In genomic region chr9:43461131-43461530, GRCm38 (mm10) we compare ENCODE assay signal across 23 mouse cellular contexts.
DNase-seq lines count a peak whose midpoint lies in the region; ATAC-seq and TF ChIP-seq lines count a peak whose summit lies in the region.
"Had no signal": no experiment of that assay in that cellular context is flagged by ENCODE, and none has a peak within 500 bp of the region (broad histone marks: within the 10 kb centered on the region; RNA-seq: fewer than 3 reads in every experiment).

No protein-coding gene starts in this region.

- DNase-seq in kidney, adult 2 months: peak; percentile 91
- peak; percentile 26 for DNase-seq in kidney, postnatal 10 days
- no peak for DNase-seq in layer of hippocampus, adult 9-11 months
- no peak for DNase-seq in forebrain, postnatal 0 days
- DNase-seq: adrenal gland, postnatal 14 days; cerebellum, adult 9-10 months; heart, postnatal 36 days; lung, adult 18-20 months; lung, postnatal 10 days; thymus, adult 2 months; thymus, postnatal 4 days had no signal

- H3K4me3 ChIP-seq in kidney, adult 2 months (ENCODE audit: insufficient read depth, low read depth, low read length): no peak overlapping the region
- H3K4me3 ChIP-seq in kidney, embryonic 14.5 days (ENCODE audit: low read length): no peak overlapping the region
- no peak overlapping the region for H3K4me3 ChIP-seq in intestine, embryonic 16.5 days (ENCODE audit: low read length)
- no peak overlapping the region for H3K4me3 ChIP-seq in stomach, embryonic 14.5 days (ENCODE audit: low read depth, low read length)
- H3K4me3 ChIP-seq in forebrain, postnatal 0 days (ENCODE audit: low read depth, low read length): no peak overlapping the region
- H3K4me3 ChIP-seq: embryonic facial prominence, embryonic 15.5 days; heart, embryonic 15.5 days; hindbrain, embryonic 13.5 days; limb, embryonic 12.5 days; midbrain, embryonic 12.5 days had no signal

- H3K9ac ChIP-seq in kidney, embryonic 14.5 days (ENCODE audit: low read depth, low read length): no peak overlapping the region
- no peak overlapping the region for H3K9ac ChIP-seq in intestine, embryonic 16.5 days (ENCODE audit: low read depth, low read length)
- no peak overlapping the region for H3K9ac ChIP-seq in stomach, embryonic 14.5 days (replicated peaks; ENCODE audit: low read depth, low read length)
- H3K9ac ChIP-seq in forebrain, postnatal 0 days: no peak overlapping the region
- H3K9ac ChIP-seq: embryonic facial prominence, embryonic 15.5 days; heart, embryonic 15.5 days; hindbrain, embryonic 13.5 days; limb, embryonic 12.5 days; midbrain, embryonic 12.5 days had no signal

- peak overlapping the region; percentile 26; the same call in 1 of the 2 replicates for H3K27ac ChIP-seq in kidney, adult 2 months (ENCODE audit: insufficient read depth, low read depth, low read length)
- no peak overlapping the region for H3K27ac ChIP-seq in kidney, embryonic 14.5 days (ENCODE audit: low read depth, low read length)
- H3K27ac ChIP-seq in intestine, embryonic 16.5 days (ENCODE audit: low read length): no peak overlapping the region
- H3K27ac ChIP-seq in stomach, embryonic 14.5 days (ENCODE audit: low read length): no peak overlapping the region
- H3K27ac ChIP-seq in forebrain, postnatal 0 days (ENCODE audit: low read depth, low read length): no peak overlapping the region
- H3K27ac ChIP-seq: embryonic facial prominence, embryonic 15.5 days; heart, embryonic 15.5 days; hindbrain, embryonic 13.5 days; limb, embryonic 12.5 days; midbrain, embryonic 12.5 days had no signal

- H3K27me3 ChIP-seq in kidney, adult 2 months (replicated peaks; ENCODE audit: control insufficient read depth, insufficient read depth, low read length): no peaks in the 10 kb centered on the region
- peaks cover 3% of the 10 kb centered on the region; the same call in 1 of the 2 replicates for H3K27me3 ChIP-seq in kidney, embryonic 14.5 days (ENCODE audit: control insufficient read depth, insufficient read depth, low read length)
- no peaks in the 10 kb centered on the region for H3K27me3 ChIP-seq in intestine, embryonic 16.5 days (replicated peaks; ENCODE audit: control insufficient read depth, insufficient read depth, low read length)
- no peaks in the 10 kb centered on the region for H3K27me3 ChIP-seq in stomach, embryonic 14.5 days (ENCODE audit: control insufficient read depth, insufficient read depth, low read length)
- no peaks in the 10 kb centered on the region for H3K27me3 ChIP-seq in forebrain, postnatal 0 days (ENCODE audit: insufficient read depth, low read length)
- H3K27me3 ChIP-seq: embryonic facial prominence, embryonic 15.5 days had no signal

- no peak for TF ChIP-seq CTCF in kidney, adult 2 months (conservative IDR thresholded peaks at IDR 0.05; ENCODE audit: insufficient read depth, insufficient read length, low read depth, low read length)
- no peak for TF ChIP-seq CTCF in forebrain, postnatal 0 days (IDR thresholded peaks at IDR 0.05; ENCODE audit: low read depth)

- no peaks in the 10 kb centered on the region for H3K9me3 ChIP-seq in kidney, embryonic 14.5 days (ENCODE audit: control insufficient read depth, low read length)
- H3K9me3 ChIP-seq in intestine, embryonic 16.5 days (ENCODE audit: control insufficient read depth, low read length): no peaks in the 10 kb centered on the region
- no peaks in the 10 kb centered on the region for H3K9me3 ChIP-seq in stomach, embryonic 14.5 days (ENCODE audit: control insufficient read depth, low read depth, low read length)
- no peaks in the 10 kb centered on the region for H3K9me3 ChIP-seq in forebrain, postnatal 0 days (ENCODE audit: low read length)
- H3K9me3 ChIP-seq: embryonic facial prominence, embryonic 15.5 days; heart, embryonic 15.5 days; hindbrain, embryonic 13.5 days; limb, embryonic 12.5 days; midbrain, embryonic 12.5 days had no signal

- 40% methylated on average over 2 of the region's 2 CpGs for WGBS in kidney, adult 2 months
- WGBS in kidney, embryonic 14.5 days: 70% methylated on average over 2 of the region's 2 CpGs
- WGBS in intestine, embryonic 16.5 days: 46% methylated on average over 2 of the region's 2 CpGs
- WGBS in stomach, embryonic 14.5 days: 47% methylated on average over 2 of the region's 2 CpGs
- 63% methylated on average over 2 of the region's 2 CpGs for WGBS in forebrain, postnatal 0 days

- H3K36me3 ChIP-seq in kidney, adult 2 months (ENCODE audit: control insufficient read depth, insufficient read depth, low read length): no peaks in the 10 kb centered on the region
- H3K36me3 ChIP-seq in kidney, embryonic 14.5 days (ENCODE audit: control insufficient read depth, insufficient read depth, low read length): no peaks in the 10 kb centered on the region
- no peaks in the 10 kb centered on the region for H3K36me3 ChIP-seq in intestine, embryonic 16.5 days (ENCODE audit: control insufficient read depth, insufficient read depth, low read length)
- no peaks in the 10 kb centered on the region for H3K36me3 ChIP-seq in stomach, embryonic 14.5 days (ENCODE audit: control insufficient read depth, insufficient read depth, low read length)
- H3K36me3 ChIP-seq in forebrain, postnatal 0 days (ENCODE audit: insufficient read depth): no peaks in the 10 kb centered on the region
- H3K36me3 ChIP-seq: embryonic facial prominence, embryonic 15.5 days; heart, embryonic 15.5 days; hindbrain, embryonic 13.5 days; limb, embryonic 12.5 days; midbrain, embryonic 12.5 days had no signal

- no peak overlapping the region for H3K4me2 ChIP-seq in kidney, embryonic 14.5 days (replicated peaks; ENCODE audit: low read depth, low read length)
- no peak overlapping the region for H3K4me2 ChIP-seq in intestine, embryonic 16.5 days (ENCODE audit: low read depth, low read length)
- no peak overlapping the region for H3K4me2 ChIP-seq in stomach, embryonic 14.5 days (replicated peaks; ENCODE audit: low read depth, low read length)
- H3K4me2 ChIP-seq in forebrain, postnatal 0 days (ENCODE audit: low read depth): no peak overlapping the region
- H3K4me2 ChIP-seq: embryonic facial prominence, embryonic 15.5 days; heart, embryonic 15.5 days; hindbrain, embryonic 13.5 days; limb, embryonic 12.5 days; midbrain, embryonic 12.5 days had no signal

- ATAC-seq in kidney, embryonic 14.5 days (ENCODE audit: low FRiP score, low TSS enrichment): no peak
- ATAC-seq in intestine, embryonic 16.5 days: peak; percentile 71; the same call in 1 of the 2 replicates
- ATAC-seq in stomach, embryonic 14.5 days (ENCODE audit: insufficient number of reproducible peaks, insufficient read depth, low FRiP score, low read depth): peak; percentile 57; the same call in 1 of the 2 replicates
- ATAC-seq in forebrain, postnatal 0 days: no peak
- ATAC-seq in frontal cortex, adult (ENCODE audit: low TSS enrichment): no peak
- ATAC-seq: CD4-positive, CD25-positive, alpha-beta regulatory T cell, adult 4 months; forebrain, embryonic 16.5 days; inflammation-experienced regulatory T-cells, adult 6 months had no signal

- peaks cover 29% of the 10 kb centered on the region for H3K4me1 ChIP-seq in kidney, adult 2 months (ENCODE audit: control insufficient read depth, insufficient read depth, low read length)
- H3K4me1 ChIP-seq in kidney, embryonic 14.5 days (ENCODE audit: control insufficient read depth, insufficient read depth, low read length): no peaks in the 10 kb centered on the region
- H3K4me1 ChIP-seq in intestine, embryonic 16.5 days (ENCODE audit: control insufficient read depth, insufficient read depth, low read length): 0 out of 2 replicates have a peak, but pooled peaks cover 2% of the 10 kb centered on the region
- H3K4me1 ChIP-seq in stomach, embryonic 14.5 days (ENCODE audit: control insufficient read depth, insufficient read depth, low read length): no peaks in the 10 kb centered on the region
- H3K4me1 ChIP-seq in forebrain, postnatal 0 days (ENCODE audit: insufficient read depth): no peaks in the 10 kb centered on the region
- H3K4me1 ChIP-seq: heart, embryonic 15.5 days; limb, embryonic 12.5 days had no signal

- TF ChIP-seq POLR2A in kidney, adult 2 months (IDR thresholded peaks at IDR 0.05; ENCODE audit: low read depth, low read length): no peak

Comparison
In these comparisons a context has a peak if more than half of its experiments do, and no peak if none do; other contexts are left out.
1. DNase-seq: peak in kidney, adult 2 months (single experiment) and kidney, postnatal 10 days (single experiment); none in layer of hippocampus, adult 9-11 months (single experiment) and forebrain, postnatal 0 days (single experiment).
2. ATAC-seq: peak in intestine, embryonic 16.5 days (single experiment) and stomach, embryonic 14.5 days (single experiment); none in kidney, embryonic 14.5 days (single experiment), forebrain, postnatal 0 days (single experiment) and frontal cortex, adult (single experiment).